Mouse (Mus musculus): Measurements from ENCODE around the gene Runx1. TPM values are rescaled to one million over a fixed set of nuclear protein-coding genes. Genes with fewer than 3 reads are reported as not detected.

Runx1 gene
- polyA plus RNA-seq, 1 experiment from 2014 or later, result 4.5 TPM

DNA sequence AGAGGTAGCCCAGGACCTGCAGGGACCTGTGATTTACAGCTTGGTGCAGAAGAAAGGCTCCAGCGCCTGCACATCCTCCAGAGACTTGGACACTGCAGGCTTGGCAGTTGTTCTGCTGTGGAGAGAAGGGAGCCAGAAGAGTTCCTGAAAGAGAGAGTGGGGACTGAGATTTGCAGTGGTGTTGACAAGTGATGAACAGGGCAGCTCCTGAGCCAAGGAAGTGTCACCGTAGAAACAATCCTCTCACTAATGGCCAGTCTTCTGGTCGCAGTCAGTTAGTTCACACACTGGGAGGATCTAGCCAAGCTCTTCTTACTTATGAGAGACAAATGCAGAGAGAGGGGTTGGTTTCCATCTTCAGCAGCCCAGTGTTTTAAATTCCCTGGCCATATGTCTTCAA is 24.5 kb upstream of the Runx1 start:
- Histone ChIP-seq H3K9me3 (no peaks in the 10 kb centered on the region), H3K36me3 (no peaks in the 10 kb centered on the region), H3K4me2 (replicated peaks) (no peak overlapping the region), H3K27me3 (replicated peaks) (no peaks in the 10 kb centered on the region), H3K9ac (no peak overlapping the region), H3K27ac (no peak overlapping the region), H3K4me3 (no peak overlapping the region), H3K4me1 (no peaks in the 10 kb centered on the region)
- no peak for ATAC-seq (ENCODE audit: low FRiP score, low read depth)
- WGBS, result 86% methylated on average over 3 of the region's 3 CpGs

GRCm38 (mm10) chr16:92847762-92848300 is 21.9 kb upstream of the Runx1 start:
- no peak overlapping the region for H3K27ac ChIP-seq
- ATAC-seq (ENCODE audit: low FRiP score, low read depth), result no peak
- H3K9me3 ChIP-seq, result no peaks in the 10 kb centered on the region
- H3K36me3 ChIP-seq, result no peaks in the 10 kb centered on the region
- WGBS, result 88% methylated on average over 3 of the region's 3 CpGs
- no peak overlapping the region for H3K4me2 ChIP-seq (replicated peaks)
- H3K9ac ChIP-seq, result no peak overlapping the region
- no peak overlapping the region for H3K4me3 ChIP-seq
- no peaks in the 10 kb centered on the region for H3K27me3 ChIP-seq (replicated peaks)
- H3K4me1 ChIP-seq, result no peaks in the 10 kb centered on the region

- H3K27me3 ChIP-seq (replicated peaks), result no peaks in the 10 kb centered on the region
- H3K9ac ChIP-seq, result no peak overlapping the region
- WGBS, result 61% methylated on average over 26 of the region's 26 CpGs
- no peak overlapping the region for H3K4me2 ChIP-seq (replicated peaks)
- no peaks in the 10 kb centered on the region for H3K36me3 ChIP-seq
- H3K4me3 ChIP-seq, result no peak overlapping the region
- no peak for ATAC-seq (ENCODE audit: low FRiP score, low read depth)
- H3K27ac ChIP-seq, result no peak overlapping the region
- H3K9me3 ChIP-seq, result no peaks in the 10 kb centered on the region
- no peaks in the 10 kb centered on the region for H3K4me1 ChIP-seq
Observed at GRCm38 (mm10) chr16:92845244-92846225, 19.6 kb upstream of the Runx1 start.

DNA sequence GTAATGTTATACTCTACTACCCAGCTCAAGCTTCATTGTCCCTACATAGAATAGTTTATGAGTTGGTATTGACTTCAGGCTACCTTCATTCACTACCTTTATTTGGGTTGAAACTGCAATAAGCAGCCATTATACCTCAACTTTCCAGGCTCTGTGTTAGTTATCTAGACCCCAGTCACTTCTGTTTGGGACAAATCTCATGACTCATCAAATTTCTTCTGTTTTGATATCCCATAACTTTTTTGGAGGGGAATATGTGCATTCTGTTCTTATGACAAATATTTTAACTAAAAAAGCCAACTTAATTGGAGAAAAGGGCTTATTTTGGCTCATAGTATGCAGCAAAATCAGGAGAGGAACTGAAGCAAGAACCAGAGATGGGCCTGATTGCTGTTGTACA is 12.8 kb upstream of the Runx1 start:
- H3K9ac ChIP-seq, result no peak overlapping the region
- H3K4me1 ChIP-seq, result no peaks in the 10 kb centered on the region
- H3K27me3 ChIP-seq (replicated peaks), result no peaks in the 10 kb centered on the region
- H3K27ac ChIP-seq, result no peak overlapping the region
- no peaks in the 10 kb centered on the region for H3K36me3 ChIP-seq
- H3K9me3 ChIP-seq, result no peaks in the 10 kb centered on the region
- no peak overlapping the region for H3K4me3 ChIP-seq
- H3K4me2 ChIP-seq (replicated peaks), result no peak overlapping the region
- no peak for ATAC-seq (ENCODE audit: low FRiP score, low read depth)

- H3K4me1 ChIP-seq, result no peaks in the 10 kb centered on the region
- no peaks in the 10 kb centered on the region for H3K9me3 ChIP-seq
- WGBS, result 94% methylated on average over 2 of the region's 2 CpGs
- H3K9ac ChIP-seq, result no peak overlapping the region
- no peak for ATAC-seq (ENCODE audit: low FRiP score, low read depth)
- H3K27me3 ChIP-seq (replicated peaks), result no peaks in the 10 kb centered on the region
- no peaks in the 10 kb centered on the region for H3K36me3 ChIP-seq
- H3K27ac ChIP-seq, result no peak overlapping the region
- no peak overlapping the region for H3K4me3 ChIP-seq
- no peak overlapping the region for H3K4me2 ChIP-seq (replicated peaks)
Observed at GRCm38 (mm10) chr16:92831341-92831740, 5.4 kb upstream of the Runx1 start.

DNA sequence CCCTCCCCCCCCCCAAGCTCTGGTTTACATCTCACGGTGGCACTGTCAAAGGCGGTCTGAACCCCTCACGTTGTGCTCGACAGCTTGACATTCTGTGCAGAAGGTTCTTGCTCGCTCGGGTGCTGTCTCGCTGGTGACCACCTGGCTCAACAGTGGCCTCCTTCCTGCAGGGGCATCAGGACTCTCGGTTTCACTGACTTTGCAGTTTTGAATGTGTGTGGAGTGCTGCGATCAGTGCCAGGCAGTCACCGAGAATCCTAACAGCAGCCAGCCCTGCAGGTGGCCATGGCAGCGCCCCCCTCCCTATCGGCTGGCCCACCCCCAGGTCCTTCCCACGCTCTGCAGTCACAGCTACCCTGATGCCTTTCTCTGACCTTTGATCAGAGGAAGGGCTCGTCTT is 4.5 kb upstream of the Runx1 start:
- WGBS, result 60% methylated on average over 14 of the region's 14 CpGs
- Histone ChIP-seq H3K9me3 (no peaks in the 10 kb centered on the region), H3K27me3 (replicated peaks) (no peaks in the 10 kb centered on the region), H3K4me3 (no peak overlapping the region), H3K27ac (no peak overlapping the region), H3K4me1 (no peaks in the 10 kb centered on the region), H3K9ac (no peak overlapping the region), H3K4me2 (replicated peaks) (no peak overlapping the region), H3K36me3 (no peaks in the 10 kb centered on the region)
- ATAC-seq (ENCODE audit: low FRiP score, low read depth), result no peak

DNA sequence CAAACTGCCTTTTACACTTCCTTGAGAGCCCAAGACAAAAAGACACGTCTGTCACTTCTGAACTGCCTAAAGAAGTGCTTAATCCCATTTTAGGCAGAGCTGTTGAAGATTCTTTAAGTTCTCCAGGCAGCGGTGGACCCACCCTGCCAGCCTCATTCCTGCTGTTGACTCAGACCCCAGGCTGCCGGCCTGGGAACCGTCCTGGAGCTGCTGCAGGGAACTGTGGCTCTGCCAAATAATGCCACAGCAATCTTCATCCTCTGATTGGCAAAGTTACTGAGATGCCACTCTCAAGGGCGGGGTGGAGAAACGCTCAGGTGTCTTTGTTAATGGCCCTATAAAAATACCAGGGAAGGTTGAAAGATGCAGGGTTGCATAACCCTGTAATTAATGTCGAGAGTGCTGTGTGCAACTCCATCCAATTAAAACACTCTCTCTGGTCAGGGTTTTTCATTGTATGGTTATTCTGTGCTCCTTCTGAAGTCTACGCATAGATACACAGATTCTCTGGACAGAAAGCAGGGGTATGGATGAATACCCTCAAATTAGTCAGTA is 2.4 kb upstream of the Runx1 start:
- H3K27me3 ChIP-seq (replicated peaks), result no peaks in the 10 kb centered on the region
- H3K36me3 ChIP-seq, result no peaks in the 10 kb centered on the region
- H3K4me2 ChIP-seq (replicated peaks), result no peak overlapping the region
- no peak overlapping the region for H3K4me3 ChIP-seq
- H3K9ac ChIP-seq, result no peak overlapping the region
- no peak overlapping the region for H3K27ac ChIP-seq
- peaks cover under 1% of the 10 kb centered on the region; the same call in 1 of the 2 replicates for H3K4me1 ChIP-seq
- H3K9me3 ChIP-seq, result no peaks in the 10 kb centered on the region
- no peak for ATAC-seq (ENCODE audit: low FRiP score, low read depth)
- 47% methylated on average over 8 of the region's 8 CpGs for WGBS

DNA sequence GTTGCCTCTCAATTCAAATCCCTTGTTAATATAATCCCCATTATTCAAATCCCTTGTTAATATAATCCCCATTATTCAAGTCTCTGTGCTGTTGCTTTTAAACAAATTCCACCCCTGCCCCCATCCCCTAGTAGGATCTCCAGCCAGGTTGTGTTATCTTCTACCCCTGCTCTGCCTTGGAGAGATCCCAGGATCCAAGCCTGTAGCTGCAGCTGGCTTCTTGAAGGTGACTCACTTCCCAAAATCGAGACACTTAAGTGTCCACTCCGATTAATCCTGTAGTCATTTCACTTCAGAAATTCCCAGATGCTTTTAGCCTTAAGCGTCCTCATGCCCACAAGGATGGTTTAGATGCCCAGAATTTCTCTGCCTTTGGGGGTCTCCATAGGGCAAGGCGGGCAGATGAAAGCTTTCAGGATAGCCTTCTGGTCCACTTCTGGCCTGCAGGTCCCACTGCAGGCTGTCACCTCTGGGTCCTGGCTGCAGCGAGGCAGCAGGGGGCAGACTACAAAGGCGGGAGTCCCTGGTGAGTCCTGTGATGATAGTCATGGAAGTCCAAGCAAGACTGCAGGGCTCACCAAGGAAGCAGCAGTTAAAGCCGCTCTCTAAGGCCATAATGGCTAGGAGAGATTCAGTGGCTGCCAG is 1.8 kb upstream of the Runx1 start:
- no peak for ATAC-seq (ENCODE audit: low FRiP score, low read depth)
- WGBS, result 66% methylated on average over 7 of the region's 7 CpGs
- no peaks in the 10 kb centered on the region for H3K36me3 ChIP-seq
- no peak overlapping the region for H3K4me2 ChIP-seq (replicated peaks)
- no peaks in the 10 kb centered on the region for H3K9me3 ChIP-seq
- H3K4me3 ChIP-seq, result no peak overlapping the region
- H3K4me1 ChIP-seq, result peaks cover 6% of the 10 kb centered on the region; the same call in 1 of the 2 replicates
- H3K27ac ChIP-seq, result no peak overlapping the region
- no peaks in the 10 kb centered on the region for H3K27me3 ChIP-seq (replicated peaks)
- H3K9ac ChIP-seq, result no peak overlapping the region

DNA sequence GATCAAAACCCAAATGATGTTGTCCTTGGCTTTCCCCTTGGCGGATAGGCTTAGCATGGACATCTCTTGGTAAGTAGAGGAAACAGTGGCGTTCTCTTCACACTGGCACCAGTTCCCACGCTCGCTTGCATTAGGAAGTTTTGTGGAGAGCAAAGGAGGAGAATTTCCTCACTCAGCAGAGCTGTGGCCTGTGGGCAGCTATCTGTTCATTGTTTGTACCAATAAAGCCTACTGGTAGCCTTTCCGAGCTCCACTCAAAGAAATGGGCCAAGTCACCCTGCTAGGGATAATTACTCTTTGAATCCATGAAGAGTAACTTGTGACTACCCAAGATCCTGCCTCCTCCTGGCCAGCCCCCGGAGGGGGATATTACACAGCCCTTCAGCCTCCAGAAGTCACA is 734 bp upstream of the Runx1 start:
- Histone ChIP-seq H3K27ac (no peak overlapping the region), H3K4me3 (no peak overlapping the region), H3K9me3 (no peaks in the 10 kb centered on the region), H3K9ac (no peak overlapping the region), H3K27me3 (replicated peaks) (no peaks in the 10 kb centered on the region), H3K4me1 (peaks cover 14% of the 10 kb centered on the region), H3K36me3 (no peaks in the 10 kb centered on the region), H3K4me2 (replicated peaks) (no peak overlapping the region)
- ATAC-seq (ENCODE audit: low FRiP score, low read depth), result no peak
- 83% methylated on average over 6 of the region's 6 CpGs for WGBS

DNA sequence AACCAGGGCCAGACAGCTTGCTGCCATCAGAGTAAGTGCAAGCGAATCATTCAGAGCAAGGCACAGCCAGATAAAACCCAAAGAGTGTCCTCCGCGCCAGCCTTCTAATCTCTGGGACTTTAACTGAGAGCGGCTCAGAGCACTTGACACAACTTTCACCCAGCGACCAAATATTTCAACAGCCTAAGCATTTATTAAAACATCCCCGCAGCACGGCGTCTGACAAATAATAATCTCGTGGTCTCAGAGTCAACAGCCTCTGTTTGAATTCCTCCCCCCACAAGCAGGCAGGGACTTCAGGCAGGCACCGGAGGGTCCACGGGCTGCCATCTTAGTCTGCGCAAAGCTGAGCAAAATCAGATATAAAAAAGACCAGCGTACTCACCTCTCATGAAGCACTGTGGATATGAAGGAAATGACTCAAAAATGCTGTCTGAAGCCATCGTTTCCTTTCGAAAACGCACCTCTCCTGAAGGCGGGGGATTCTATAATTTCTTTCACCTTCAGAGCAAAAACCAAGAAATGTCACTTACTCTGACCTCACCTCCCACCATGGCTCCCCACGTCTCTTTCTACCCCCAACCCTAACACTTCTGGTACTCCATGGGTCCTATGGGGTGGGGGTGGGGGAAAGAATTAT is 625 bp downstream of the Runx1 start:
- H3K27ac ChIP-seq, result no peak overlapping the region
- no peaks in the 10 kb centered on the region for H3K36me3 ChIP-seq
- H3K4me3 ChIP-seq, result no peak overlapping the region
- H3K27me3 ChIP-seq (replicated peaks), result no peaks in the 10 kb centered on the region
- no peaks in the 10 kb centered on the region for H3K9me3 ChIP-seq
- ATAC-seq (ENCODE audit: low FRiP score, low read depth), result no peak
- H3K4me1 ChIP-seq, result peaks cover 14% of the 10 kb centered on the region
- no peak overlapping the region for H3K9ac ChIP-seq
- WGBS, result 90% methylated on average over 18 of the region's 18 CpGs
- H3K4me2 ChIP-seq (replicated peaks), result no peak overlapping the region

DNA sequence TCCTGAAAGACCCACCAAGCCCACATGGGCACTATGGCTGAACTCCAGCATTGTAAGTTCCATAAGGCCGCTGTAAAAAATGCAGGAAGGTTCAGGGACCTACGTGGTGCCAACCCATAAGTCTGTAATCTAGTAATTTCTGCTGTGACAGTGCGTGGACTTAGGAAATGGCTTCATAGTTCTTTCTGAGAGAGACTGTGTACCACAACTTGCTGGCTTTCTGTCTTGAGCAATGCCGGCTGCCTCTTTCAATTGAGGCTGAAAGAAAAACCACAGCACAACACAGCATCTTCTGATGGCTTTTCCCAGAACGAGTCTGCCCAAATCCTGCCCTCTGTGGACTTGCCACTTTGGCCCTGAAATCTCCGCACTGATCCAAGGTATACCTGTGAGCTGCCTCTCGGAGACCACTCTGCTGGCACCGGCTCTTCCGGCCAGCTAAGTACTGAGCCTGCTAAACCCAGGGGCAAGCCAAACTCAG is 1.2 kb downstream of the Runx1 start:
- Histone ChIP-seq H3K27ac (no peak overlapping the region), H3K4me3 (no peak overlapping the region), H3K9me3 (no peaks in the 10 kb centered on the region), H3K36me3 (no peaks in the 10 kb centered on the region), H3K9ac (no peak overlapping the region), H3K4me1 (peaks cover 14% of the 10 kb centered on the region), H3K27me3 (replicated peaks) (no peaks in the 10 kb centered on the region), H3K4me2 (replicated peaks) (no peak overlapping the region)
- ATAC-seq (ENCODE audit: low FRiP score, low read depth), result no peak
- WGBS, result 92% methylated on average over 9 of the region's 9 CpGs
